Mouse (Mus musculus): ENCODE data around the gene Mcub. TPM values are rescaled to one million over a fixed set of nuclear protein-coding genes. Genes with fewer than 3 reads are reported as not detected.

The Mcub gene
- polyA plus RNA-seq, 1 experiment from 2014 or later: 6.6 TPM

GRCm38 (mm10) chr3:129917424-129917823, 52.6 kb downstream of the Mcub start:
- Histone ChIP-seq H3K4me3 (ENCODE audit: low read depth, low read length) (no peak overlapping the region), H3K27ac (ENCODE audit: low read depth, low read length) (no peak overlapping the region), H3K9ac (ENCODE audit: low read length) (no peak overlapping the region), H3K4me2 (ENCODE audit: low read length) (no peak overlapping the region), H3K9me3 (replicated peaks; ENCODE audit: control insufficient read depth, low read length) (no peaks in the 10 kb centered on the region), H3K4me1 (ENCODE audit: control insufficient read depth, insufficient read depth, low read length) (no peaks in the 10 kb centered on the region), H3K27me3 (replicated peaks; ENCODE audit: control insufficient read depth, insufficient read depth, low read length) (no peaks in the 10 kb centered on the region), H3K36me3 (ENCODE audit: control insufficient read depth, insufficient read depth, low read length) (peaks cover 7% of the 10 kb centered on the region)
- ATAC-seq (no peak), DNase-seq (ENCODE audit: low spot score) (no peak)
- 85% methylated on average over 3 of the region's 3 CpGs for WGBS

- Histone ChIP-seq H3K27ac (ENCODE audit: low read depth, low read length) (no peak overlapping the region), H3K27me3 (replicated peaks; ENCODE audit: control insufficient read depth, insufficient read depth, low read length) (no peaks in the 10 kb centered on the region), H3K36me3 (ENCODE audit: control insufficient read depth, insufficient read depth, low read length) (peaks cover 38% of the 10 kb centered on the region), H3K9ac (ENCODE audit: low read length) (no peak overlapping the region), H3K4me1 (ENCODE audit: control insufficient read depth, insufficient read depth, low read length) (no peaks in the 10 kb centered on the region), H3K9me3 (replicated peaks; ENCODE audit: control insufficient read depth, low read length) (no peaks in the 10 kb centered on the region), H3K4me3 (ENCODE audit: low read depth, low read length) (no peak overlapping the region), H3K4me2 (ENCODE audit: low read length) (no peak overlapping the region)
- ATAC-seq: no peak
- WGBS: 90% methylated on average over 13 of the region's 13 CpGs
- DNase-seq (ENCODE audit: low spot score): no peak
These were observed 56.8 kb downstream of the Mcub start for GRCm38 (mm10) chr3:129913241-129913640.

DNA sequence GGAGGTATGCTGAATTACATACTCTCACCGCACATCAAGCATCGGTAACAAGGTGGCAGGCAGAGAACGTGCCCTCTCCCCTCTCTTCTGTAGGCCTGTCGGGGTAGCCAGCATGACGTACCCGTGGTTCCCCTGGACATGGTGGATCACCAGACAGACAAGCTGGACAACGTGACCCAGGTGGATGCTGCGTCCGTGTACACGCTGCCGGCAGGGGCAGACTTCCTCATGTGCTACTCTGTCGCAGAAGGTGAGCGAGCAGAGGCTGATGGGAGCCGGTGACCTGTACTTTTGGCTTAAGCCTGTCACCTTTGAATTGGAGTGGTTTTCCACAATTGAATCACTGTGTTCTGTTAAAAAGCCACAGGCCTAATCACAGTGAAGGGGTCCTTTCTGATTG, 58.0 kb downstream of the Mcub start:
- H3K27ac ChIP-seq (ENCODE audit: low read depth, low read length): no peak overlapping the region
- no peak overlapping the region for H3K4me3 ChIP-seq (ENCODE audit: low read depth, low read length)
- H3K4me2 ChIP-seq (ENCODE audit: low read length): no peak overlapping the region
- no peak for DNase-seq (ENCODE audit: low spot score)
- H3K36me3 ChIP-seq (ENCODE audit: control insufficient read depth, insufficient read depth, low read length): peaks cover 38% of the 10 kb centered on the region
- H3K9ac ChIP-seq (ENCODE audit: low read length): no peak overlapping the region
- no peak for ATAC-seq
- no peaks in the 10 kb centered on the region for H3K27me3 ChIP-seq (replicated peaks; ENCODE audit: control insufficient read depth, insufficient read depth, low read length)
- no peaks in the 10 kb centered on the region for H3K4me1 ChIP-seq (ENCODE audit: control insufficient read depth, insufficient read depth, low read length)
- 91% methylated on average over 14 of the region's 14 CpGs for WGBS
- no peaks in the 10 kb centered on the region for H3K9me3 ChIP-seq (replicated peaks; ENCODE audit: control insufficient read depth, low read length)

DNA sequence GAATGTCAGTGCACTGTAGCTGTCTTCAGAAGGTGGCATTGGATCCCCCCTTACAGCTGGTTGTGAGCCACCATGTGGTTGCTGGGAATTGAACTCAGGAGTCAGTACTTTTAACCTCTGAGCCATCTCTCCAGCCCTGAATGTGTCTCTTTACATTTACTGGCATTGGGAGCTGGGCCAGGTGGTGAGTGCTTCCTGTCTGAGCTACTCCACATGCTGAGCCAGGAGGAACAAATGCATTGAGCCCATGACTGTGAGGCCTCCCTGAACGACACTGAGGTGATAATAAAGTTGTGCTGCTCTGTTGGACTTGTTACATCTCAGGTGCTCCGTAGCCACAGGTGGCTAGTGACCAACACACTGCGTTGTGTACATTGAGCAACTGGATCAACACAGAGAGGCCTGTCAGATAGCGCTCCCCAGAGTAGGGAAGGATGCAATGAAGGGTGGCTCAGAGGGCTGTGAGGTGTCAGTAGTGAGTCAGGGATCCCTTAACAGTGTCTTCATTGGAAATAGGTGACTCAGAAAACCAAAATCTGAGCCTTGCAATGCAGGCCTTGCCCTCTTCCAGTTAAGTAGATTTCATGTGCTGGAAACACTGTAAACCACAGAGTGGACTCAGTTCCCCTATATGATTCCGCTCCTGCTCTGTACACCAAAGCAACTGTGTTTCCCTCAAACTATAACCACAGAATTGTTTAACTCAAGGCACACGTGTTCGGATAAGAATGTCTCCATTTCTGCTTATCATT, 65.4 kb downstream of the Mcub start:
- Histone ChIP-seq H3K4me1 (ENCODE audit: control insufficient read depth, insufficient read depth, low read length) (0 out of 2 replicates have a peak, but pooled peaks cover 7% of the 10 kb centered on the region), H3K36me3 (ENCODE audit: control insufficient read depth, insufficient read depth, low read length) (peaks cover 18% of the 10 kb centered on the region; the same call in 1 of the 2 replicates), H3K27ac (ENCODE audit: low read depth, low read length) (no peak overlapping the region), H3K9me3 (replicated peaks; ENCODE audit: control insufficient read depth, low read length) (no peaks in the 10 kb centered on the region), H3K27me3 (replicated peaks; ENCODE audit: control insufficient read depth, insufficient read depth, low read length) (no peaks in the 10 kb centered on the region), H3K9ac (ENCODE audit: low read length) (no peak overlapping the region), H3K4me3 (ENCODE audit: low read depth, low read length) (no peak overlapping the region), H3K4me2 (ENCODE audit: low read length) (no peak overlapping the region)
- WGBS: 90% methylated on average over 7 of the region's 7 CpGs
- no peak for ATAC-seq
- no peak for DNase-seq (ENCODE audit: low spot score)

- H3K9ac ChIP-seq (ENCODE audit: low read length): no peak overlapping the region
- no peak overlapping the region for H3K4me3 ChIP-seq (ENCODE audit: low read depth, low read length)
- no peaks in the 10 kb centered on the region for H3K27me3 ChIP-seq (replicated peaks; ENCODE audit: control insufficient read depth, insufficient read depth, low read length)
- 91% methylated on average over 8 of the region's 8 CpGs for WGBS
- H3K9me3 ChIP-seq (replicated peaks; ENCODE audit: control insufficient read depth, low read length): no peaks in the 10 kb centered on the region
- H3K36me3 ChIP-seq (ENCODE audit: control insufficient read depth, insufficient read depth, low read length): peaks cover 13% of the 10 kb centered on the region; the same call in 1 of the 2 replicates
- no peak for DNase-seq (ENCODE audit: low spot score)
- no peak overlapping the region for H3K4me2 ChIP-seq (ENCODE audit: low read length)
- ATAC-seq: no peak
- H3K27ac ChIP-seq (ENCODE audit: low read depth, low read length): no peak overlapping the region
- 0 out of 2 replicates have a peak, but pooled peaks cover 7% of the 10 kb centered on the region for H3K4me1 ChIP-seq (ENCODE audit: control insufficient read depth, insufficient read depth, low read length)
These were observed 66.1 kb downstream of the Mcub start for GRCm38 (mm10) chr3:129903866-129904265.

DNA sequence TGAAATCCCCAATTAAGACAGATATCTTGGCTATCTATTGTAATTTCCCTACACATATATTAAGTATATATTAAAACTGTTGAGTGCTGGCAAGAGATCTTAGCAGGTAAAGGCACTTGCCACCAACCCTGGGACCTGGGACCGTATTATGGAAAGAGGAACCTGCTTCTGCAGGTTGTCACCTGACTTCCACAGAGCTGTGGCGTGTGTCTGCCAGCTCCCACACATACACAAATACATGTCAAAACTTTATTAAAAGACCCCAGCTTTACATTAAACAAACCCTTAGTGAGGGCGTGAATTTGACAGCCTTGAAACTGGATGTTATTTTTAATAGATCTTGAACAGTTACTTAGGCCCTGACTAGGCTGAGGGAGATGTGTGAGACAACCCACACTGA, 66.6 kb downstream of the Mcub start:
- Histone ChIP-seq H3K9ac (ENCODE audit: low read length) (no peak overlapping the region), H3K4me2 (ENCODE audit: low read length) (no peak overlapping the region), H3K36me3 (ENCODE audit: control insufficient read depth, insufficient read depth, low read length) (peaks cover 8% of the 10 kb centered on the region; the same call in 1 of the 2 replicates), H3K27ac (ENCODE audit: low read depth, low read length) (no peak overlapping the region), H3K4me1 (ENCODE audit: control insufficient read depth, insufficient read depth, low read length) (0 out of 2 replicates have a peak, but pooled peaks cover 7% of the 10 kb centered on the region), H3K27me3 (replicated peaks; ENCODE audit: control insufficient read depth, insufficient read depth, low read length) (no peaks in the 10 kb centered on the region), H3K4me3 (ENCODE audit: low read depth, low read length) (no peak overlapping the region), H3K9me3 (replicated peaks; ENCODE audit: control insufficient read depth, low read length) (no peaks in the 10 kb centered on the region)
- DNase-seq (ENCODE audit: low spot score): no peak
- no peak for ATAC-seq
- WGBS: 90% methylated on average over 3 of the region's 3 CpGs

DNA sequence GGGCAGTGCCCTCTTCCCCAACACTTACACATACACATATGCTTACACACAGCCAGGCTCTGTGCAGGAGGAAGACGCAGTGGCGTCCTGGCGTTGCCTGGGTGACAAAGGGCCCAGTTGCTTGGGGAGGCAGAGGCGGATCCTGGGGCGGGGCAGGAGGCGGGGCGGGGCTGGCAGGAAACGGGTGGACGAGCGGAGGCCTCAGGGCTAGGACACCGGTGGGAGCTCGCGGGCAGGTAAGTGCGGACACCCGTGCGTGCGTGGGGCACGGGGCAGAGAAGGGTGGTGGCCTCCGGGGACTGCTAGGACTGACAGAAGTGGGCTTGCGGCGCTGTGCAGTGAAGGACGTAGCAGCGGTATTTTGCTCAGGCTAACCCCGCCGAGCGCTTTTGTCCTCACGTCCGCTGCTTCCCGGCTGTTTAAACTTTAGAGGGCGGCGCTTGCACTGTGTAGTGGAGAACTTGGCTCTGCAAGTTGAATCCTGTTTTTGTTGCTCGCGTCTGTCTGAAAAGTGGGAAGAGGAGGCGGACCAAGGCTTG, 68.7 kb downstream of the Mcub start, which contains the start of gene Casp6:
Gene Casp6, plus strand, starts transcription at position 155 of the 539 bp plus-strand sequence.
- Histone ChIP-seq H3K27ac (ENCODE audit: low read depth, low read length) (no peak within 1 kb of the TSS; the same call in 1 of the 2 replicates), H3K4me2 (ENCODE audit: low read length) (peak within 1 kb of the TSS; percentile 75), H3K36me3 (ENCODE audit: control insufficient read depth, insufficient read depth, low read length) (peaks cover 7% of the 10 kb centered on the region; the same call in 1 of the 2 replicates), H3K4me1 (ENCODE audit: control insufficient read depth, insufficient read depth, low read length) (0 out of 2 replicates have a peak, but pooled peaks cover 7% of the 10 kb centered on the region), H3K9ac (ENCODE audit: low read length) (peak within 1 kb of the TSS; percentile 70), H3K27me3 (replicated peaks; ENCODE audit: control insufficient read depth, insufficient read depth, low read length) (no peaks in the 10 kb centered on the region), H3K4me3 (ENCODE audit: low read depth, low read length) (peak within 1 kb of the TSS; percentile 61), H3K9me3 (replicated peaks; ENCODE audit: control insufficient read depth, low read length) (no peaks in the 10 kb centered on the region)
- WGBS: under 1% methylated on average over 34 of the region's 34 CpGs
- DNase-seq (ENCODE audit: low spot score) (peak; percentile 78), ATAC-seq (peak; percentile 96)

DNA sequence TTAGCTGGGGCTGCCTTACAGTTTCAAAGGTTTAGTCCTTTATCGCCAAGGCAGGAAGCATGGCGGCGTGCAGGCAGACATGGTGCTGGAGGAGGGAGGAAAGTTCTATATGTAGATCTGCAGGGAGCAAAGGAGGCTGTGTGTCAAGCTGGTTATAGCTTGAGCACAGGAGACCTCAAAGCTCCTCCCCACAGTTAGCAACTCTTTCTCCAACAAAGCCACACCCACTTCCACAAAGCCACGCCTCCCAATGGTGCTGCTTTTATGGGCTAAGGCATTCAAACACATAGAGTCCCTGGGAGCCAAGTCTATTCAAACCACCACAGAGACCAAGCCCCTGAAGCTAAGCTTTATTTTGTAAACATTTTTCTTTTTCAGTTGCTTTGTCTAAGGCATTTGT, 71.1 kb downstream of the Mcub start:
- Histone ChIP-seq H3K4me3 (ENCODE audit: low read depth, low read length) (no peak overlapping the region), H3K9ac (ENCODE audit: low read length) (no peak overlapping the region), H3K36me3 (ENCODE audit: control insufficient read depth, insufficient read depth, low read length) (0 out of 2 replicates have a peak, but pooled peaks cover 5% of the 10 kb centered on the region), H3K27me3 (replicated peaks; ENCODE audit: control insufficient read depth, insufficient read depth, low read length) (no peaks in the 10 kb centered on the region), H3K4me1 (ENCODE audit: control insufficient read depth, insufficient read depth, low read length) (0 out of 2 replicates have a peak, but pooled peaks cover 7% of the 10 kb centered on the region), H3K4me2 (ENCODE audit: low read length) (no peak overlapping the region), H3K9me3 (replicated peaks; ENCODE audit: control insufficient read depth, low read length) (no peaks in the 10 kb centered on the region), H3K27ac (ENCODE audit: low read depth, low read length) (no peak overlapping the region)
- DNase-seq (ENCODE audit: low spot score) (peak; percentile 20), ATAC-seq (no peak)
- 64% methylated on average over 4 of the region's 4 CpGs for WGBS

DNA sequence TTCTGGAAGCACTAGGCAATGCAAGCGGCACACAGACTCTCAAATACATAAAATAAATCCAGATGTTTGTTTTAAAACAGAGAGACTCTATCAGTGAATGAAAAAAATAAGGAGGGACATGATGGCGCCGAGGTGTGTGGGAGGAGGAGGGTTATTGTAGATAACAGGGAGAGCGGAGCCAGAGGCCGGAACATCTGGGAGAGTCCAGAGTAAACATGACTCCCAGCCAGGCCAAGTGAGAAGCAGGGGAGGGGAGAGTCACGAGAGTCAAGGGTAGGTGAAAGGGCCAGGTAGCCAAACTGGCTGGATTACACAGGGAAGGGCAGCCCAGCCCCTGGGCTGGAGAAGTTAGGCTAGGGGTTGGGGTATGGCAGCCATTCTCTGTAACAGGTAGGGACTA, 73.4 kb downstream of the Mcub start:
- Histone ChIP-seq H3K9ac (ENCODE audit: low read length) (no peak overlapping the region), H3K9me3 (replicated peaks; ENCODE audit: control insufficient read depth, low read length) (no peaks in the 10 kb centered on the region), H3K4me3 (ENCODE audit: low read depth, low read length) (no peak overlapping the region), H3K36me3 (ENCODE audit: control insufficient read depth, insufficient read depth, low read length) (peaks cover 19% of the 10 kb centered on the region; the same call in 1 of the 2 replicates), H3K27ac (ENCODE audit: low read depth, low read length) (no peak overlapping the region), H3K4me2 (ENCODE audit: low read length) (no peak overlapping the region), H3K27me3 (replicated peaks; ENCODE audit: control insufficient read depth, insufficient read depth, low read length) (no peaks in the 10 kb centered on the region), H3K4me1 (ENCODE audit: control insufficient read depth, insufficient read depth, low read length) (no peaks in the 10 kb centered on the region)
- WGBS: 91% methylated on average over 6 of the region's 6 CpGs
- DNase-seq (ENCODE audit: low spot score): no peak
- no peak for ATAC-seq
